Mouse (Mus musculus) brown adipose tissue, adult 24 weeks (tissue): Measurements from ENCODE around the gene Yaf2. TPM values are rescaled to one million over a fixed set of nuclear protein-coding genes. Genes with fewer than 3 reads are reported as not detected.
"Not testable (repeated sequence)": the region's sequence is repeated elsewhere in the genome, so short reads cannot be mapped to it uniquely, and the experiment has no call there.

ENCODE experiments used
- H3K27ac ChIP-seq: fragments of 200-500 bp; replicated peaks from 2 replicates; pipeline ENCODE4 v1.5.1; 2012; ENCODE audit warnings: low read depth, mild to moderate bottlenecking, low read length
- H3K4me1 ChIP-seq: fragments of 200-500 bp; 2 replicates; pipeline ENCODE4 v1.6.1; 2012; ENCODE audit warnings: low read length, mixed read lengths; ENCODE audit not compliant: control insufficient read depth, insufficient read depth, insufficient read length
- H3K4me3 ChIP-seq: fragments of 200-500 bp; 2 replicates; pipeline ENCODE4 v1.5.1; 2012; ENCODE audit warnings: low read depth, mild to moderate bottlenecking, low read length, moderate library complexity; ENCODE audit not compliant: insufficient read depth
- polyA plus RNA-seq: library from polyadenylated mRNA; stranded (reverse); fragments of >200 nt; gene quantifications from 2 replicates; pipeline ENCODE4 v1.2.4, GENCODE M21; 2012; ENCODE audit not compliant: missing spikeins, insufficient read depth, insufficient read length

Gene Yaf2
- polyA plus RNA-seq, 1 experiment, result 62.9 TPM

DNA sequence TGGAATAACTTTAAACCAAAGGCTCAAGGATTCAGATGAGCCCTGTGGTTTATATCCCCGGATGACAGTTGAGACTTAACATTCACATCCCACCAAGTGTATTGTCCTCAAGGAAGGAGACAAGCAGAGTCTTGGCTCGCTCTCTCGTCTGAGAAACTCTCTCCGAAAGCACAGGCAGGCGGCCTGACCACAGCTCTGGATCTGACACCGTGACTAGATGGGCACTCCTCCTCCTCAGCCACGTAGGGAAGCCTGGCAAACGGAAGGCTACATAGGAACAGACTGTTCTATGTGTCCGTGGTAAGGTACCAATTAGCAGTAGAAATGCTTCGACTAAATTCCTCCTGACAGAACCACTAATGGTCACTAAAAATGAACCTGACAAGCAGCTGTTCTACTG, 10.1 kb downstream of the Yaf2 start:
- no peak overlapping the region for H3K27ac ChIP-seq
- no peak overlapping the region for H3K4me3 ChIP-seq
- peaks cover 8% of the 10 kb centered on the region for H3K4me1 ChIP-seq

DNA sequence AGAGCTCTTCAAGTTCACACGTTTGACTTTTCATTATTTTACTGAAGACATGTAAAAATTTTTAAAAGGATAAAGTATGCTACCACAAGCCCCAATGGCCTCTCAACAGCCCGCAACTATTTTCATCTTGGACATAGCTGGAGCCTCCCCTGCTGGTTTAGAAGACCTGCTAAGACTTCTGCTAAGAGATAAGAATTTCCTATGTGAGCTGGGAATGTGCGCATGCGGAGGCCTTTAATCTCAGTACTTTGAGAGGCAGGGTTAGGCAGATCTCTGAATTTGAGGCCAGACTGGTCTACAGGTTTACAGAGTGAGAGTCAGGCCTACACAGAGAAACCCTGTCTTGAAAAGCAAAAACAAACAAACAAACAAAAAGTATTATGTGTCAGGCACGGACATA, 11.4 kb downstream of the Yaf2 start:
- H3K27ac ChIP-seq, result no peak overlapping the region
- H3K4me1 ChIP-seq, result peaks cover 8% of the 10 kb centered on the region
- no peak overlapping the region for H3K4me3 ChIP-seq

DNA sequence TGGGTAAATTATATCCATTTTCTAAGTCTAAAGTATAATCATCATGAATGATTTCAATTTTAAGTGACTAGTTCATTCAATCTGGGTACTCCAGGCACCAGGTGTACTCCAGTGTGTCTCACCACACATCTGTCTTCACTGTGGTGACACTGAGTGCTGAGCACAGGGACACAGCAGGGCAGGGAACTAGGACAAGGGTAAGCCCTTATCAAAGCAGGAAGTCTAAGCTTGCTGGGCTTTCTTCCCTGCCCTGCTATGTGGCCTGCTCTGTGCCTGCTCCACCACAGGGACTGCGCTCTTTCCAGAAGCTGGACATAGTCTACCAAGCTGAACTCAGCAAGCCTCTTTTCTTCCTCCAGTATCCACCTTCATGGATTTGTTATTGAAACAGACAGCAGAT, 18.0 kb downstream of the Yaf2 start:
- Histone ChIP-seq H3K4me3 (no peak overlapping the region), H3K27ac (peak overlapping the region; percentile 45), H3K4me1 (0 out of 2 replicates have a peak, but pooled peaks cover 3% of the 10 kb centered on the region)

DNA sequence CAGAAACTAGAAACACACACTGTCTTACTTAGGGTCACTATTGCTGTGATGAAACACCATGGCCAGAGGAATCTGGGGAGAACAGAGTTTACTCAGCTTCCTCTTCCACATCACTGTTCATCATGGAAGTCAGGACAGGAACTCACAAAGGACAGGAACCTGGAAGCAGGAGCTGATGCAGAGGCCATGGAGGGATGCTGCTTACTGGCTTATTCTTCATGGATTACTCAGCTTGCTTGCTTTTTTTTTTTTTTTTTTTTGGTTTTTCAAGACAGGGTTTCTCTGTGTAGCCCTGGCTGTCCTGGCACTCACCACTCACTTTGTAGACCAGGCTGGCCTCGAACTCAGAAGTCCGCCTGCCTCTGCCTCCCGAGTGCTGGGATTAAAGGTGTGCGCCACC, 26.4 kb downstream of the Yaf2 start:
- not testable (repeated sequence) for H3K4me3 ChIP-seq, H3K4me1 ChIP-seq, H3K27ac ChIP-seq

DNA sequence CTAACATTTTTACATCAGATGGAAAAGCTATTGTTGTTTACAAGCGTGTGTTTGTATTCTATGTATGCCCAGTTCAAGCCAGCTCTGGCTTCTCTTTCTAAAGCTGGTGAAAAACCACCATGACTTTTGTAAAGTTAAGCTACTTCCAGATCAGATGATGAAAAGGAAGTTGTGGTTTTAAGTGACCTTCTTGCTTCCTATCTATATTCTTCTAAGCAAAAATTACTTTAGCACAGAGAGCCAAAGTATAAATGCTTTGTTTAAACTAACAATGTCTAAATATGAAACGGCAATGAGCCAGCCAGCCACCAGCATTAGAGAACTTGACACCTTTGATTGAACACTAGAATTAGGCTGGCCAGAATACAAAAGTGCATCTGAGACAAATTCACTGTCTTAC, 38.5 kb downstream of the Yaf2 start:
- no peak overlapping the region for H3K27ac ChIP-seq
- no peaks in the 10 kb centered on the region; the same call in 1 of the 2 replicates for H3K4me1 ChIP-seq
- no peak overlapping the region for H3K4me3 ChIP-seq

DNA sequence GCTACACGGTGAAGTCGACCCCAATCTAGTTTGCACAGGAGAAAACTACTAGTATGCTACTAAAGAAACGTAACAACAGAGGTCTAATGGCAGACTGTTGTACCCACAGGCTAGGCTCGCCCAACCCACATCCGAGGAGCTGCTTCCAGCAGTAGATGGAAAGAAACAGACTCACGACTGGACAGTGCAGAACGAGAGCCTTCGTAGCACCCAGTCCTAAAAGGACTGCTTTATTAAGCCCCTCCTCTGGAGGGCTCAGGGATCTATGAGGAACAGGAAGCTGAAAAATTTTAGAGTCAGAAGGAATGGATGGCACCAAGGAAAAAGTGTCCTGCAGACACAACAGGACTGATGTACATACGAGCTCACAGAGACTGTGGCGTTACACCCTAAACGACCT, 42.3 kb downstream of the Yaf2 start:
- H3K4me1 ChIP-seq, result no peaks in the 10 kb centered on the region; the same call in 1 of the 2 replicates
- H3K27ac ChIP-seq, result no peak overlapping the region
- H3K4me3 ChIP-seq, result no peak overlapping the region

DNA sequence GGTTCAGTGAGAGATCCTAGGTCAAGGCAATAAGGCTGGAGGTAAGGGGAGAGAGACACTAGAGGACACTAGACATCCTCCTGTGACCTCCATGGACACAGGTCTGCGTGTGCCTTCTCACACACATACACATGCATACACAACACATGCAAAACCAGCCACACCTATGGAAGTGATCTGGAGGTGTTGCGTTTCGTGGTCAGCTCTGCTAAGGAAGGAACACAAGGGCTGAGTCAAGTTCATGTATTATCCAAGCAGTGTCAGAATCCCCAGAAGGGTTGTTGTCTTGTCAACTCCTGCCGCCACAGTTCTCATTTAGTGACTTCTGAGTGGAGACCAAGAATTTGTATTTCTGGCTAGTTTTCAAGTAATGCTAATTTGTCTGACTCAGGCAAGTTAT, 48.4 kb downstream of the Yaf2 start:
- Histone ChIP-seq H3K27ac (no peak overlapping the region), H3K4me3 (no peak overlapping the region), H3K4me1 (peaks cover 5% of the 10 kb centered on the region; the same call in 1 of the 2 replicates)

DNA sequence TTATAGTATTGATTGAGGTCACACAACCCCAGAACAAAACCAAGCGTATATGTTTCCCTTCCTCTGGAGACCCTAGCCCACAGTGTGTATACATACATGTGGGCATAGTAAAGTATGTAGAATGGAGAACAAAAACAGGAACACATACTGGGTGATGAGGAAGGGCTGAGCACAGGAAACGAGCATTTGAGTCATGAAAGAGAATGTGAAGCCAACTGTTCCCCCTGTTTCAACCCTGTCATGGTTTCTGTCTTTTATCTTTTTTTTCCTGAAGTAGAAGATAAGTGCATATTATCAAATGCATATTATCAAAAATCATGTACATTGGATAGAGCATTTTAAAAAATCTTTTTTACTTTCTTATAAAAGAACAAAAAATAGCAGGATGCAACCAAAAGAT, 49.1 kb downstream of the Yaf2 start:
- Histone ChIP-seq H3K27ac (no peak overlapping the region), H3K4me3 (no peak overlapping the region), H3K4me1 (peaks cover 5% of the 10 kb centered on the region; the same call in 1 of the 2 replicates)

DNA sequence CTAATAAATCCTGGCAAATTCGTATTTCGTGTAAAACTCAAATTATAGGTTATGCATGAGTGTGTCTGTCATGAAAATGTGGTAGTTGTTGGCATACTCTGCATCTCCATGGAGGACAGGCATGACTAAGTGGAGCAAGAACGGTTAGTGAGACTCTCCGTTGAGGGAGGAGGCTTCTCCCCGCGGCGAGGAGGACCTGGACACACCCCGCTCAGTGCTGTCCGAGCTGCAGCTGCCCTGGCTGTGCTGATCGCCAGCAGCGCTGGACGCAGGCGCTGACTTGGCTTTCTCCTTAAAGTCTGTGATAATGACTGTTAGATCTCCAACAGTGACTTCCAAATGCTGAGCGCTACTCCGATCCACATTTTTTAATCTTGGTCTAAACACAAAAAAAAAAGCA, 51.5 kb downstream of the Yaf2 start:
- peaks cover 5% of the 10 kb centered on the region; the same call in 1 of the 2 replicates for H3K4me1 ChIP-seq
- H3K27ac ChIP-seq, result no peak overlapping the region
- no peak overlapping the region for H3K4me3 ChIP-seq

DNA sequence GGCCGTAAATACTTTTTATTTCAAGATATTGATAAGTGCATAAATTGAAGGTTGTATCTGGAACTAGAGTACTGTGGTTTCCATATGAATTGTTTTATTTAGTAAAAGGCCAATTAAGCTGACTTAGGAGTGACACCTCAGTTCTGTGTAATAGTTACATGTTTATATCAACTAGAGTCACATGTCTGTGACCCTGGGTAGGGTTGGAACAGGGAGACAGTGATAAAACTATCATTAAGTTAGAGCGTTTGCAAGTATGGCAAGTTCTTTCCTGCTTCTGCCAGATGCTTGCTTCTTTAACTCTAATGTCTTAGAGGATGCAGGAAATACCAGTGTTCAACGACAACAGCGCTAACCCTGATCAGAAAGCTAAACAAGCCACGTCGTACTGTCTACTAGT, 52.4 kb downstream of the Yaf2 start:
- H3K4me1 ChIP-seq, result peaks cover 5% of the 10 kb centered on the region; the same call in 1 of the 2 replicates
- no peak overlapping the region for H3K4me3 ChIP-seq
- H3K27ac ChIP-seq, result no peak overlapping the region

DNA sequence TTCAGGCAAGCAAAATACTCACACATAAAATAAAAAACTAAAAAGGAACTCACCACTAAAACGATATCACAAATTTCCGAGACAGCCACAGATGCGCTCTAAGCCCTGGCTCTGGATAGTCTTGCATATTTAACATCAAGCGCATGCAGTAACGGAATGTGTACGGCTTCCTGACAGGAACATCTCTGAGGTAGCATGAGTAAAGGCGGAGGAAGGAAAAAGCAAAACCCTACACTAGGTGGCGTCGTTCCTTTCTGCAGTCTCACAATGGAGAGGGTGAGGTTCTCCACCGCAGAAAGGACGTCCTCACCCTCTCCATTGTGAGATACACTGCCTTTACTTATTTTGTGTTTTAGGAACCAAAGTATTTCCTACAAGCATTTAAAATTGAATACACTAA, 53.4 kb downstream of the Yaf2 start:
- no peak overlapping the region for H3K27ac ChIP-seq
- H3K4me1 ChIP-seq, result peaks cover 4% of the 10 kb centered on the region; the same call in 1 of the 2 replicates
- H3K4me3 ChIP-seq, result no peak overlapping the region

DNA sequence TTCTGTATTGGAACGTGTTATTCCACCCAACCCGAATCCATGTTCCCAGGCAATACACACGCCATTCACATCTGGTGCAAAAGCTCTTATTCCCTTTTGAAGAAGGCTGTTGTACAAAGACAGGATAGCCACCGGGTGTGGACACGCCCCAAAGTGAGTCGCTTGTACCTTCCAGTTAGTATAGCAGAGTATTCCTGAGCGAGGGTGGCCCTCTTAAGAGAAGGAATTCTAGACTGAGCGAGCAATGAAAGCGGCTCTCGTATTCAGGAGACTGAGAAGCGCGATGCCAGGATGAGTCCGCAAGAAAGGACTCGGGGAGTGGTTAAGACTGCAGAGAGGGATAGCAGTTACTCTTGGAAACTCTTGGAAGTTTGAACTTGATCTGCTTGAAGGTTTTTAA, 60.5 kb downstream of the Yaf2 start:
- Histone ChIP-seq H3K4me3 (peak overlapping the region; percentile 92), H3K4me1 (peaks cover 13% of the 10 kb centered on the region; the same call in 1 of the 2 replicates), H3K27ac (no peak overlapping the region)

DNA sequence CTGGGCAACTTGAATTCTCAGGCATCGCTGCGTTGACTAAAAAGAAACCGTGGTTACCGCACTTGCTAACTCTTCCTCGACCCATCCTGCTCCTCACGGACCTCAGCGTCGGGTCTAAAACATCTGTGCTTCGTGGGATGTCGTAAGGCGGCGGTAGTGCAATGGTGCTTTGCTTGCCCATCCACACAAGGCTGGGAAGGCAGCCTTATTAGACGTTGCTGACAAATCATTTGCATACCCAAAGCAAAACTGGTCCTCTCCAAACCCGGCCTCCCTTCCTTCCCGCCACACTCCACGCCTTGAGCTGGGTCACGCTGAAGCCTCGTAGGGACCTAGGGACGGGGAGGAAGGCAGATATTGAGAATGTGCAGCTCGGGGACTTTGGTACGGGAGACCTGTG, 61.1 kb downstream of the Yaf2 start:
- Histone ChIP-seq H3K27ac (peak overlapping the region; percentile 51), H3K4me1 (peaks cover 13% of the 10 kb centered on the region; the same call in 1 of the 2 replicates), H3K4me3 (peak overlapping the region; percentile 92)

DNA sequence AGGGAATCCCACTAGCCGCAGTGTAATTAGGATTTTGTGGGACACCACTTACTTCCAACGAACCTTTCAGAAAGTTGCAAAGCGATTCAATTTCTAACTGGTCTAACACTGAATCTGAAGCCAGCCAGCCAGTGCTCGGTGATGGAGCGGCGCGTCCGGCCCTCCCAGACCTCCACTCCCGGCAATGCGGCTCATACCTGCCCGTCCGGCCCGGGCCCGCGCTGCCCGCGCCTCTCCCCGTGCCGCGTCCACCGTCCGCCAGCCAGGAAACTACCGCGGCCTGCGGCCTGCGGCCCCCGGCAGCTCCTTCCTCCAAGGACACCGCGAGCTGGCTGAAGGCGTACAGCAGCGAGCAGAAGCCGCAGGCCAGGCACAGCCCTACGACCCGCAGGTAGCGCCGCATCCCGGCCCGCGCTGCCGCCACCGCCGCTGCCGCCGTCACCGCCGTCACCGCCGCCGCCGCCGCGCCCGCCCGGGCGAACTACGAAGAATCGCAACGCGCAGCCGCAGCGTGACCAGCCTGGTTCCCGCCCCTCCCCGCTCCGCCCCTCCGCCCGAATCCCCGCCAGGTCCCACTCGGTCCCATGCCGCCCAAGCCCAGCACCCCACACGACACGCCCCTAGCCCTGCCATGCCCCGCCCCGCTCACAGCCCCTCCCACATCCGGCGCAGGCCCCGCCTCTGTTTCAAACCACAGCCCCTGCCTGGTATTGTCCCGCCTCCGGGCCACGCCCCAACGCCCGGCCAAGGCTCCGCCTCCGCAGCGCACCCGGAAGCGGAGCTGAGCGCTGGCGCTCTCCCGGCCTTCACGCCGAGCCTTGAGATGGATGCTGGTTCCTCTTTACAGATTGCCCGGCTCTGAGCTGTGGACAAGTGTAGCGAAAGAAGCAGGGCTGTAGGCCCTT, 61.8 kb downstream of the Yaf2 start, which contains the start of gene Gxylt1:
Gene Gxylt1 (minus strand): TSS at position 501 of the 905 bp plus-strand sequence.
- Histone ChIP-seq H3K27ac (peak within 1 kb of the TSS; percentile 51), H3K4me1 (peaks cover 13% of the 10 kb centered on the region; the same call in 1 of the 2 replicates), H3K4me3 (peak within 1 kb of the TSS; percentile 92)

DNA sequence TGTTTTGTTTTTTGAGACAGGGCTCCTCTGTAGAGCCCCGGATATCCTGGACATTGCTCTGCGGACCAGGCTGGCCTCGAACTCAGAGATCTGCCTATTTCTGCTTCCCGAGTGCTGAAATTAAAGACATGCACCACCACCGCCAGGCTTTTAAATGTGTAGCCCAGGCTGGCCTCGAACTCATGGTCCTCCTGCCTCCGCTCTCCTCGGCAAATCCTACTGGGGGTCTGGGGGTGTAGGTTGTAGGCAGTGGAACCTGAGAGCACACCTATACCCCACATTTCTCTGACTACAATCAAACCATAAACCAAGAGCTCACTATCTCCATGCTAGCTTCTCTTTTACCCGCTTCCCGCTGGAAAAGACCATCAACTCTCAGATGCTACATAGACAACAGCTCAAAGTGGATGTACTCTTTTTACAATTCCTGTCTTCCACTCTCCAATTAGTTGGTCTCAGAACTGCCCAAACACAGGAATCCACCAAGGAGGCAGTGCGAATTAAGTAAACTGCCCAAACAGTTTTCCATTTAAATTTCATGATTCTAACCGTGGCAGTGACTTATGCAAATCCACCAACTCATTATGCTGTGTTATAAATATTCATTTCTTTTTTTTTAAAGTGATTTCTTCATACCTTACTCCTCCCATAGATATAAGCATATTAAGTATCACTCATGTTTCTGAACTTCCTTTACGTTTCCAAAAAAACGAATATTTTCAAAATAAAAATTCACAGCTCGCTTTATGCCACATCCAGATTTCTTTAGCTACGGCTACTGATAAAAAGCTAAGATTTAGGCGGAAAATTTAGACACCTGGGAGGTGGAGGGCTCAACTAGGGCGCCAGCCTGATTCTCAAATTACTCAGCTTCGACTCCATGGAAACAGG, 62.7 kb downstream of the Yaf2 start:
- H3K27ac ChIP-seq, result 0 out of 2 replicates have a peak overlapping the region, but pooled peaks have one; percentile 20
- H3K4me3 ChIP-seq, result peak overlapping the region; percentile 83

More for the DNA sequence above, 62.7 kb downstream of the Yaf2 start:
- peaks cover 13% of the 10 kb centered on the region; the same call in 1 of the 2 replicates for H3K4me1 ChIP-seq
